Mouse (Mus musculus) heart, embryonic 14.5 days (tissue): ENCODE data around the gene Fhod1. TPM values are rescaled to one million over a fixed set of nuclear protein-coding genes. Genes with fewer than 3 reads are reported as not detected.
A peak's percentile ranks its signal among the peaks of the same experiment; 100 is the strongest.

Source experiments
- ATAC-seq: fragments of 200-750 bp; cut with Nextera tagmentation; 2 replicates; pipeline ENCODE4 v1.8.0; 2017; ENCODE audit warnings: low read depth, moderate TSS enrichment; ENCODE audit not compliant: insufficient number of reproducible peaks, insufficient read depth, low FRiP score
- H3K27ac ChIP-seq, 2 experiments: fragments of 200-500 bp in 1 of 2; fragments of 300-500 bp in 1 of 2; sonication (generic) in 1 of 2; replicated peaks in 1 of 2; 2 replicates each; pipeline ENCODE4 v1.5.1; 2012 to 2014; ENCODE audit warnings: low read depth in 2 of 2, low read length in 2 of 2, control low read depth in 1 of 2, mild to moderate bottlenecking in 1 of 2, mixed read lengths in 1 of 2; ENCODE audit not compliant: control insufficient read depth in 1 of 2, insufficient read depth in 1 of 2
- H3K27me3 ChIP-seq: fragments of 300-500 bp; sonication (generic); 2 replicates; pipeline ENCODE4 v1.6.1; 2014; ENCODE audit warnings: mild to moderate bottlenecking, low read length, control low read depth; ENCODE audit not compliant: control insufficient read depth, insufficient read depth
- H3K36me3 ChIP-seq: fragments of 300-500 bp; sonication (generic); 2 replicates; pipeline ENCODE4 v1.6.1; 2014; ENCODE audit warnings: mild to moderate bottlenecking, control low read depth, low read length, mixed read lengths; ENCODE audit not compliant: control insufficient read depth, insufficient read depth
- H3K4me1 ChIP-seq, 2 experiments: fragments of 200-500 bp in 1 of 2; fragments of 300-500 bp in 1 of 2; sonication (generic) in 1 of 2; 2 replicates each; pipeline ENCODE4 v1.6.1; 2012 to 2014; ENCODE audit warnings: low read length in 2 of 2, control low read depth in 1 of 2, mixed read lengths in 1 of 2; ENCODE audit not compliant: control insufficient read depth in 2 of 2, insufficient read depth in 2 of 2
- H3K4me2 ChIP-seq: fragments of 300-500 bp; sonication (generic); 2 replicates; pipeline ENCODE4 v1.6.1; 2014; ENCODE audit warnings: mild to moderate bottlenecking, low read length
- H3K4me3 ChIP-seq, 2 experiments: fragments of 200-500 bp in 1 of 2; fragments of 300-500 bp in 1 of 2; sonication (generic) in 1 of 2; 2 replicates each; pipeline ENCODE4 v1.5.1; 2012 to 2014; ENCODE audit warnings: low read length in 2 of 2, mild to moderate bottlenecking in 2 of 2, control low read depth in 1 of 2, low read depth in 1 of 2, moderate library complexity in 1 of 2; ENCODE audit not compliant: control insufficient read depth in 1 of 2, insufficient read depth in 1 of 2
- H3K9ac ChIP-seq: fragments of 300-500 bp; sonication (generic); 2 replicates; pipeline ENCODE4 v1.6.1; 2014; ENCODE audit warnings: mild to moderate bottlenecking, low read length
- H3K9me3 ChIP-seq: fragments of 300-500 bp; sonication (generic); 2 replicates; pipeline ENCODE4 v1.6.1; 2016; ENCODE audit warnings: low read length, control low read depth; ENCODE audit not compliant: control insufficient read depth
- WGBS: fragments of 180-500 bp; shearing (Covaris S2); extraction: QIAGEN DNeasy Blood & Tissue Kit; methylation state at CpG from one replicate; pipeline ENCODE4 v1.1.7; 2014; 5-methylcytosine and 5-hydroxymethylcytosine counted together
- polyA plus RNA-seq: library from polyadenylated mRNA; unstranded; fragments of >200 nt; fragmentation: Nextera tagmentation; extraction: Ambion mirVana; gene quantifications from 2 replicates; pipeline ENCODE4 v1.2.1, GENCODE M21; 2014

Fhod1 gene
- polyA plus RNA-seq, 1 experiment from 2014 or later: 2.2 TPM

GRCm38 (mm10) chr8:105348450-105349095 is 820 bp upstream of the Fhod1 start, which contains the start of gene Slc9a5:
TSS of gene Slc9a5 (plus strand) at chr8:105348843.
- Histone ChIP-seq H3K27ac (peak within 1 kb of the TSS; percentile 78 to 92), H3K9me3 (no peaks in the 10 kb centered on the region), H3K4me1 (peaks cover 31 to 42% of the 10 kb centered on the region in 2 experiments), H3K27me3 (0 out of 2 replicates have a peak, but pooled peaks cover 5% of the 10 kb centered on the region), H3K4me3 (peak within 1 kb of the TSS; percentile 64 to 77), H3K9ac (peak within 1 kb of the TSS; percentile 78), H3K36me3 (no peaks in the 10 kb centered on the region), H3K4me2 (peak within 1 kb of the TSS; percentile 97)
- no peak for ATAC-seq
- under 1% methylated on average over 34 of the region's 34 CpGs for WGBS

- Histone ChIP-seq H3K4me1 (peaks cover 31 to 45% of the 10 kb centered on the region in 2 experiments), H3K9me3 (no peaks in the 10 kb centered on the region), H3K36me3 (0 out of 2 replicates have a peak, but pooled peaks cover 5% of the 10 kb centered on the region), H3K9ac (peak overlapping the region; percentile 78), H3K4me3 (peak overlapping the region; percentile 64 to 77), H3K4me2 (peak overlapping the region; percentile 97), H3K27me3 (0 out of 2 replicates have a peak, but pooled peaks cover 5% of the 10 kb centered on the region), H3K27ac (peak overlapping the region; percentile 78 to 92)
- WGBS: 2% methylated on average over 30 of the region's 34 CpGs
- peak; percentile 51 for ATAC-seq
Observed at GRCm38 (mm10) chr8:105346611-105347427, 934 bp downstream of the Fhod1 start.

- H3K4me3 ChIP-seq: no peak overlapping the region
- WGBS: 36% methylated on average over 7 of the region's 7 CpGs
- H3K27me3 ChIP-seq: no peaks in the 10 kb centered on the region
- peak overlapping the region; percentile 32; the same call in 1 of the 2 replicates for H3K9ac ChIP-seq
- H3K4me1 ChIP-seq: peaks cover 37 to 54% of the 10 kb centered on the region in 2 experiments
- no peak for ATAC-seq
- H3K9me3 ChIP-seq: no peaks in the 10 kb centered on the region
- peak overlapping the region; percentile 35 to 92; a peak in 3 of 4 replicates for H3K27ac ChIP-seq
- H3K36me3 ChIP-seq: 0 out of 2 replicates have a peak, but pooled peaks cover 5% of the 10 kb centered on the region
- H3K4me2 ChIP-seq: peak overlapping the region; percentile 97
Observed at GRCm38 (mm10) chr8:105345061-105345975, 2.4 kb downstream of the Fhod1 start.

GRCm38 (mm10) chr8:105343791-105344574 is 3.8 kb downstream of the Fhod1 start:
- Histone ChIP-seq H3K36me3 (0 out of 2 replicates have a peak, but pooled peaks cover 9% of the 10 kb centered on the region), H3K27ac (no peak overlapping the region), H3K9me3 (no peaks in the 10 kb centered on the region), H3K4me1 (peaks cover 36 to 57% of the 10 kb centered on the region in 2 experiments), H3K4me2 (no peak overlapping the region), H3K4me3 (no peak overlapping the region), H3K27me3 (no peaks in the 10 kb centered on the region), H3K9ac (no peak overlapping the region)
- WGBS: 47% methylated on average over 8 of the region's 8 CpGs
- no peak for ATAC-seq

GRCm38 (mm10) chr8:105342768-105343167 is 5.0 kb downstream of the Fhod1 start:
- H3K9me3 ChIP-seq: no peaks in the 10 kb centered on the region
- no peak overlapping the region for H3K4me2 ChIP-seq
- H3K27me3 ChIP-seq: no peaks in the 10 kb centered on the region
- peaks cover 41 to 65% of the 10 kb centered on the region in 2 experiments for H3K4me1 ChIP-seq
- ATAC-seq: no peak
- 64% methylated on average over 4 of the region's 4 CpGs for WGBS
- no peak overlapping the region for H3K27ac ChIP-seq
- H3K36me3 ChIP-seq: peaks cover 16% of the 10 kb centered on the region
- no peak overlapping the region for H3K9ac ChIP-seq
- H3K4me3 ChIP-seq: no peak overlapping the region

- peaks cover 38 to 61% of the 10 kb centered on the region in 2 experiments for H3K4me1 ChIP-seq
- no peak overlapping the region for H3K4me3 ChIP-seq
- no peak overlapping the region for H3K9ac ChIP-seq
- 23% methylated on average over 8 of the region's 8 CpGs for WGBS
- no peaks in the 10 kb centered on the region for H3K27me3 ChIP-seq
- peak overlapping the region; percentile 20 to 41 for H3K27ac ChIP-seq
- H3K36me3 ChIP-seq: peaks cover 29% of the 10 kb centered on the region
- H3K4me2 ChIP-seq: peak overlapping the region; percentile 11; the same call in 1 of the 2 replicates
- ATAC-seq: no peak
- H3K9me3 ChIP-seq: no peaks in the 10 kb centered on the region
Observed at GRCm38 (mm10) chr8:105341399-105341798, 6.4 kb downstream of the Fhod1 start.
